Mouse (Mus musculus): ENCODE data around the gene Polr2h. TPM values are rescaled to one million over a fixed set of nuclear protein-coding genes. Genes with fewer than 3 reads are reported as not detected.

Polr2h gene
- polyA plus RNA-seq, 2 experiments from 2014 or later: 59.3 to 62.4 TPM

Other genes starting within 250 kb of the Polr2h start
- 10 to 100 TPM; 12.0 to 16.3 TPM for gene Eif2b5, start 218.8 kb upstream of the Polr2h start, polyA plus RNA-seq (2017; shearing (Covaris generic))
- 10 to 100 TPM; 14.7 to 17.8 TPM for gene Dvl3, start 200.7 kb upstream of the Polr2h start, polyA plus RNA-seq (2017; shearing (Covaris generic))
- gene Ap2m1, start 182.2 kb upstream of the Polr2h start, polyA plus RNA-seq (2017; shearing (Covaris generic)): 100 to 1,000 TPM; 452 to 618 TPM
- 10 to 100 TPM; 74.2 to 95.0 TPM for gene Abcf3, start 169.1 kb upstream of the Polr2h start, polyA plus RNA-seq (2017; shearing (Covaris generic))
- under 1 TPM in 1 of 2 experiments, not detected in 1; 0.16 TPM for gene Vwa5b2, start 128.2 kb upstream of the Polr2h start, polyA plus RNA-seq (2017; shearing (Covaris generic))
- 10 to 100 TPM; 18.8 to 21.6 TPM for gene Eef1akmt4, start 106.1 kb upstream of the Polr2h start, polyA plus RNA-seq (2017; shearing (Covaris generic))
- not detected for gene Gm49333, start 106.1 kb upstream of the Polr2h start, polyA plus RNA-seq (2017; shearing (Covaris generic))
- gene Alg3, start 105.9 kb upstream of the Polr2h start, polyA plus RNA-seq (2017; shearing (Covaris generic)): 10 to 100 TPM; 31.9 to 41.6 TPM
- gene Camk2n2, start 96.4 kb upstream of the Polr2h start, polyA plus RNA-seq (2017; shearing (Covaris generic)): not detected
- gene Ece2, start 87.8 kb upstream of the Polr2h start, polyA plus RNA-seq (2017; shearing (Covaris generic)): not detected
- gene Psmd2, start 66.0 kb upstream of the Polr2h start, polyA plus RNA-seq (2017; shearing (Covaris generic)): 100 to 1,000 TPM; 179 to 222 TPM
- 10 to 100 TPM; 56.0 to 66.6 TPM for gene Eif4g1, start 49.4 kb upstream of the Polr2h start, polyA plus RNA-seq (2017; shearing (Covaris generic))
- gene Fam131a, start 24.4 kb upstream of the Polr2h start, polyA plus RNA-seq (2017; shearing (Covaris generic)): under 1 TPM; 0.34 to 0.59 TPM
- gene Clcn2, start 81 bp downstream of the Polr2h start, polyA plus RNA-seq (2017; shearing (Covaris generic)): 1 to 10 TPM; 1.4 to 1.7 TPM
- gene Chrd, start 15.5 kb downstream of the Polr2h start, polyA plus RNA-seq (2017; shearing (Covaris generic)): not detected
- gene Thpo, start 16.8 kb downstream of the Polr2h start, polyA plus RNA-seq (2017; shearing (Covaris generic)): not detected